Mouse (Mus musculus) testis, adult 2 months (tissue): ENCODE measurements around the gene Zbtb22. TPM values are rescaled to one million over a fixed set of nuclear protein-coding genes. Genes with fewer than 3 reads are reported as not detected.
A peak's percentile ranks its signal among the peaks of the same experiment; 100 is the strongest.

Source experiments
- H3K27ac ChIP-seq: fragments of 200-500 bp; 2 replicates; pipeline ENCODE4 v1.5.1; 2012; ENCODE audit warnings: low read depth, low read length; ENCODE audit not compliant: control insufficient read depth, insufficient read depth
- H3K27me3 ChIP-seq: fragments of 200-500 bp; 2 replicates; pipeline ENCODE4 v1.6.1; 2012; ENCODE audit warnings: mild to moderate bottlenecking, low read length, moderate library complexity; ENCODE audit not compliant: control insufficient read depth, insufficient read depth
- H3K36me3 ChIP-seq: fragments of 200-500 bp; 2 replicates; pipeline ENCODE4 v1.6.1; 2012; ENCODE audit warnings: mild to moderate bottlenecking, low read length; ENCODE audit not compliant: control insufficient read depth, insufficient read depth
- H3K4me1 ChIP-seq: fragments of 200-500 bp; 2 replicates; pipeline ENCODE4 v1.6.1; 2012; ENCODE audit warnings: low read length; ENCODE audit not compliant: control insufficient read depth, insufficient read depth
- H3K4me3 ChIP-seq: fragments of 200-500 bp; 2 replicates; pipeline ENCODE4 v1.5.1; 2012; ENCODE audit warnings: low read depth, mild to moderate bottlenecking, low read length, moderate library complexity, mixed read lengths; ENCODE audit not compliant: control insufficient read depth
- CTCF ChIP-seq: fragments of 200-500 bp; IDR thresholded peaks from 2 replicates; pipeline ENCODE4 v1.5.1; 2012; ENCODE audit warnings: low read depth, mild to moderate bottlenecking, inconsistent platforms, low read length, moderate library complexity; ENCODE audit not compliant: control insufficient read depth, insufficient read depth, insufficient replicate concordance
- POLR2A ChIP-seq: fragments of 200-500 bp; IDR thresholded peaks from 2 replicates; pipeline ENCODE4 v1.6.1; 2012; ENCODE audit warnings: low read depth, mild to moderate bottlenecking, inconsistent platforms, low read length, moderate library complexity; ENCODE audit not compliant: control insufficient read depth
- polyA plus RNA-seq: library from polyadenylated mRNA; depleted of rRNA; stranded (reverse); fragments of >200 nt; gene quantifications from 2 replicates; pipeline ENCODE4 v1.2.3, GENCODE M21; 2012

The Zbtb22 gene
- polyA plus RNA-seq, 1 experiment, result 66.5 TPM

DNA sequence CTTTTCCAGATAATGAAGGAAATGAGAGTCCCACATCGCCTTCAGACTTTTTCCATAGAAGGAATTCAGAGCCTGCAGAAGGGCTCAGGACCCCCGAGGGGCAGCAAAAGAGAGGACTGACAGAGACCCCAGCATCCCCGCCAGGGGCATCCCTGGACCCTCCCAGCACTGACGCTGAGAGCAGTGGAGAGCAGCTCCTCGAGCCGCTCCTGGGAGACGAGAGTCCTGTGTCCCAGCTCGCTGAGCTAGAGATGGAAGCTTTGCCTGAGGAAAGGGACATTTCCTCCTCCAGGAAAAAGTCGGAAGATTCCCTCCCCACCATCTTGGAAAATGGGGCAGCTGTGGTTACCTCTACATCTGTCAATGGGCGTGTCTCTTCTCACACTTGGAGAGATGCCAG lies 2.4 kb upstream of the Zbtb22 start:
- Histone ChIP-seq H3K4me3 (peak overlapping the region; percentile 90), H3K27ac (no peak overlapping the region), H3K27me3 (no peaks in the 10 kb centered on the region), H3K4me1 (peaks cover 38% of the 10 kb centered on the region), H3K36me3 (peaks cover 14% of the 10 kb centered on the region)
- no peak for TF ChIP-seq POLR2A
- TF ChIP-seq CTCF, result no peak

DNA sequence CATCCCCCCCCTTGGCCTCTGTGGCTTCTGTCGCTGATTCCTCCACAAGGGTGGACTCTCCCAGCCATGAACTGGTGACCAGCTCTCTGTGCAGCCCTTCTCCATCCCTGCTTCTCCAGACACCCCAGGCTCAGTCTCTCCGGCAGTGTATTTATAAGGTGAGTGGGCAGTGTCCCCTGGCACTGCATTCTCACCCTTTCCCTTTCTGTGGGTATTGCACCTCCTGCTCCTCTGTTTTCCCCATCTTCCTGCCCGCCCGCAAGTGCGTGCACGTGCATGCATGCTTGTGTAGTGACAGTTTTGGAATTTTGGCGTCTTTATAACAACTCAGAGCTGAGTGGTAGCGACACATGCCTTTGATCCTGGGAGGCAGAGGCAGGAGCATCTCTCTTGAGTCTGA lies 1.8 kb upstream of the Zbtb22 start:
- peaks cover 38% of the 10 kb centered on the region for H3K4me1 ChIP-seq
- H3K27ac ChIP-seq, result peak overlapping the region; percentile 14
- no peak for TF ChIP-seq CTCF
- TF ChIP-seq POLR2A, result no peak
- peaks cover 14% of the 10 kb centered on the region for H3K36me3 ChIP-seq
- H3K4me3 ChIP-seq, result peak overlapping the region; percentile 90
- no peaks in the 10 kb centered on the region for H3K27me3 ChIP-seq

DNA sequence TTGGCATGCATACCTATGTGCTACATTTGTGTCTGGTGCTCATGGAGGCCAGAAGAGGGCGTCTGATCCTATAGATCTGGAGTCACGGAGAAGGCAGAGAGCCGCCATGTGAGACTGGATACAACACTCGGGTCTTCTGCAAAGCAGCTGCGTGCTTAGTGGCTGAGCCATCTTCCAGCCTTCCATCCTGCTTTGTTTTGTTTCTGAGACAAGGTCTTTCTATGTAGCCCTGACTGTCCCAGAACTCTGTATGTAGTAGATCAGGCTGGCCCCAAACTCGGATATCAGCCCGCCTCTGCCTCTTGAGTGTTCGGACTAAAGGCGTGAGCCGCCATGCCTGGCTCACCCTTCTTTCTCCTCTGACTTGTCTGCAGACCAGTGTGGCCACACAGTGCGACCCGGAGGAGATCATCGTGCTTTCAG lies 724 bp upstream of the Zbtb22 start:
- Histone ChIP-seq H3K4me3 (peak overlapping the region; percentile 90), H3K27me3 (no peaks in the 10 kb centered on the region), H3K4me1 (peaks cover 47% of the 10 kb centered on the region), H3K27ac (peak overlapping the region; percentile 87), H3K36me3 (peaks cover 14% of the 10 kb centered on the region)
- no peak for TF ChIP-seq CTCF
- TF ChIP-seq POLR2A, result no peak

DNA sequence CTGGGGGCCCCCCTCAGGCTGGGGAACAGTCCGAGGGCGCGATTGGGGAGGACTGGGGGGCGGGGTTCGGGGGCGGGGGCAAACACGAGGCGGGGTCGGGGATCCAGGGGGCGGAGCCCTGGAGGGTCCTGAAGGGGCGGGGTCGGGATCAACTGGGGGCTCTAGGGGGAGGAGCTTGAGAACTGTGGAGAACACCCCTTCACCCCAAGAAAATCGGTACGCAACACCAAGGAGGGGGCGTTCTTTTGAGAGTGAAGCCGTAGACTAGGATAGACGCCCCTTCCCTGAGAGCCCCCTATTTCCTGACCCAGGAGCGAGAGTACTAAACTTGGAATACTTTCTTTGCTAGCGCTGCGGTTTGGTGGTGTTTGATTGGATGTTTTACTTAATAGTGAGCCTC lies 590 bp downstream of the Zbtb22 start:
- H3K27ac ChIP-seq, result peak overlapping the region; percentile 83
- peak overlapping the region; percentile 92 for H3K4me3 ChIP-seq
- no peaks in the 10 kb centered on the region for H3K27me3 ChIP-seq
- peaks cover 8% of the 10 kb centered on the region for H3K36me3 ChIP-seq
- TF ChIP-seq CTCF (no peak), POLR2A (no peak)
- H3K4me1 ChIP-seq, result peaks cover 47% of the 10 kb centered on the region

DNA sequence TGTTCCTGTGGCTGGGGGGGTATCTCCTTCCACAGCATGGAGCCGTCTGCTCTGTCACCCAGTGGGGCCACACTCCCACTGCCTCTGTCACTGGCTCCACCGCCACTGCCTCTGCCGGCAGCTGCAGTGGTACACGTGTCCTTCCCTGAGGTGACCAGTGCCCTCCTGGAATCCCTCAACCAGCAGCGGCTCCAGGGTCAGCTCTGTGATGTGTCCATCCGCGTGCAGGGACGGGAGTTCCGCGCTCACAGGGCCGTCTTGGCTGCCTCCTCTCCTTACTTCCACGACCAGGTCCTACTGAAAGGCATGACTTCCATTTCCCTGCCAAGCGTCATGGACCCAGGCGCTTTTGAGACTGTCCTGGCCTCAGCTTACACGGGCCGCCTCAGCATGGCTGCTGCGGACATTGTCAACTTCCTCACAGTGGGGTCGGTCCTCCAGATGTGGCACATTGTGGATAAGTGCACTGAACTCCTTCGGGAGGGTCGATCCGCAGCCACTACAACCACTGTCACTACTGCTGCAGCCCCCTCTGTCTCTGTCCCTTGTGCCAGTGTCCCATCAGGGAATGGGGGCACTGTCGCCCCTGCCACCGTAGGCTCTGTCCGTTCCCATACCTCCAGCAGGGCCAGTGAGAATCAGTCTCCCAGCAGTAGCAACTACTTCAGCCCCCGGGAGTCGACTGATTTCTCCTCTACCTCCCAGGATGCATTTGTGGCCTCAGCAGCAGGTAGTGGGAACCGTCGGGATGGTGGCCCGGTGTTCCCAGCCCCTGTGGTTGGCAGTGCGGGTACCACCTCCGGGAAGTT lies 1.3 kb downstream of the Zbtb22 start:
- peaks cover 45% of the 10 kb centered on the region for H3K4me1 ChIP-seq
- peaks cover 6% of the 10 kb centered on the region for H3K36me3 ChIP-seq
- H3K27ac ChIP-seq, result peak overlapping the region; percentile 83
- TF ChIP-seq POLR2A (no peak; the same call in 1 of the 2 replicates), CTCF (0 out of 2 replicates have a peak, but pooled peaks have one; percentile 0)
- no peaks in the 10 kb centered on the region for H3K27me3 ChIP-seq
- H3K4me3 ChIP-seq, result peak overlapping the region; percentile 92

DNA sequence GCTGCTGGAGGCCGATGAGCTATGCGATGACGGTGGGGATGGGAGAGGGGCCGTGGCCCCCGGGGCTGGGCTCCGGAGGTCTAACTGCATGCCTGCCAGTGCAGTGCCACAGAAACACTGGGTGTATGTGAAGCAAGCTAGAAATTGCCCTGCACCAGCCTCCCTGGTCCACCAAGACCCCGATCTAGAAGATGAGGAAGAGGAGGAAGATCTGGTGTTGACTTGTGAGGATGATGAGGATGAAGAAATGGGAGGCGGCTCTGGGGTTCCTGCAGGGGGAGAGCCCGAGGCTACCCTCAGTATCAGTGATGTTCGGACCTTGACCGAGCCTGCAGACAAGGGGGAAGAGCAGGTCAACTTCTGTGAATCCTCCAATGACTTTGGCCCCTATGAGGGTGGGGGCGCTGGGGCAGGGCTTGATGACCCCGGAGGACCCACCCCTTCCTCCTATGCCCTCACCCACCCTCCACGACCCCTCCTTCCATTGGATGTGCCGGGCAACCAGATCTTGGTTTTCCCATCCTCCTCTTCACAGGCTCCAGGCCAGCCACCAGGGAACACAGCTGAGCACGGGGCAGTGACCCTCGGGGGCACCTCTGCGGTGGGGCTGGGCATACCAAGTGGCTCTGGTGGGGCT lies 2.1 kb downstream of the Zbtb22 start:
- Histone ChIP-seq H3K27me3 (no peaks in the 10 kb centered on the region), H3K4me1 (peaks cover 43% of the 10 kb centered on the region)
- no peak for TF ChIP-seq POLR2A
- no peak for TF ChIP-seq CTCF

More for the DNA sequence above, 2.1 kb downstream of the Zbtb22 start:
- Histone ChIP-seq H3K27ac (peak overlapping the region; percentile 19; the same call in 1 of the 2 replicates), H3K4me3 (peak overlapping the region; percentile 92), H3K36me3 (peaks cover 4% of the 10 kb centered on the region; the same call in 1 of the 2 replicates)
